Mouse (Mus musculus) induced T-regulatory cell, adult 2 months (primary cell): ENCODE results near the gene Slc35f6.

Experiments
- DNase-seq: peaks from one replicate; pipeline ENCODE4 v3.0.0-alpha.2; 2012; ENCODE audit warnings: low read depth

Gene Slc35f6

DNA sequence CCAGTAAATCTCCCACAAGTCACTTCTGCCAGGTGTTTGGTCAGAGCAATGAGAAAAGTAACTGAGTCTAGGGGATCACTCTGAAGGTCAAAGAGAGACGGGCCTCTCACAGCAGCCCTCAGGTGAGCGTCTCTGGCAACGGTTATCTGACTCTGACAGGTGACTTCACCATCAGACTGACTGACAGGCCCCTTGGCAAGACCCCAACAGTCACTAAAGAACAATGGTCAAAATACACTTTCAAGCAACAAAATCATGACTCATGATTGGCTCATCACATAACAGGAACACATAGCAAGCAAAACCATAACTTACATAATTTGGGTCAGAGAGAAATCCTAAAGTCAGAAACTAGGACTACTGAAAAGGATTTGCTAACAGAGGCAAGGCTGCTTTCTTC is 54.1 kb downstream of the Slc35f6 start:
- no peak for DNase-seq
